Mouse (Mus musculus): Measurements from ENCODE around the gene Parp14.

DNA sequence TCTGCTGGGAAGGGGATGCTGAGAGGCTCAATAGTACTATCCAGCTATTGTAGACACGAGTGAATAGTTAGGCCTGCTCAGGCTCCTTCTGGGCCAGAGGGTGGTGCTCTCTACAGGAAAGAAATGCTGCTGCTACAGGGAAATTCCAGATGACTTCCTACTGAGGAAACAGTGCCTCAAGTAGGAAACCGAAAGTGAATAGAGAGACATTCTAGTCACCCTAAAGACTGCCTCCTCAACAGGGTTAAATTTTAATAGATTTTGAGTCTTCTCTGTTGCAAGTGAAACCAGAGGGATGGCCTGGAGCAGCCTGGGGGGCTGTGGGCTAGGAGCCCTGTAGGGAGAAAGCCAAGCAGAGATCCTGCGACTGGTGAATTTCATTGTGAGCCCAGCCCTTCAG, 2.2 kb downstream of the Parp14 start:
- TF ChIP-seq GATA1 (IDR thresholded peaks at IDR 0.05; ENCODE audit: borderline replicate concordance, low read length), result no peak
- no peak for TF ChIP-seq CTCF (IDR thresholded peaks at IDR 0.05; ENCODE audit: low read depth, low read length)
- no peak for TF ChIP-seq TAL1 (conservative IDR thresholded peaks at IDR 0.05; ENCODE audit: low read depth, low read length)

Data from G1E (cell line).